Mouse (Mus musculus): ENCODE measurements around the gene Nbl1.

GRCm38 (mm10) chr4:139048518-139048917 lies 44.3 kb downstream of the Nbl1 start:
- TF ChIP-seq CTCF (IDR thresholded peaks at IDR 0.05; ENCODE audit: low read depth) (no peak), EP300 (optimal IDR thresholded peaks at IDR 0.05) (no peak)
